Mouse (Mus musculus): ENCODE results near the gene Xbp1. TPM values are rescaled to one million over a fixed set of nuclear protein-coding genes. Genes with fewer than 3 reads are reported as not detected.

Gene Xbp1
- total and polyA plus RNA-seq, 3 experiments, result 46.3 to 80.4 (median 73.3) TPM

GRCm38 (mm10) chr11:5499961-5500644, 20.4 kb upstream of the Xbp1 start:
- Histone ChIP-seq H3K27me3 (ENCODE audit: control insufficient read depth, insufficient read depth, low read length) (no peaks in the 10 kb centered on the region), H3K36me3 (ENCODE audit: control insufficient read depth, insufficient read depth, low read length) (no peaks in the 10 kb centered on the region), H3K9ac (ENCODE audit: low read depth, low read length) (no peak overlapping the region), H3K79me2 (replicated peaks; ENCODE audit: control insufficient read depth, insufficient read depth, low read length) (no peaks in the 10 kb centered on the region), H3K27ac (no peak overlapping the region; the same call in 1 of the 2 replicates), H3K4me3 (no peak overlapping the region), H3K4me1 (ENCODE audit: control insufficient read depth, insufficient read depth, low read length) (peaks cover 5% of the 10 kb centered on the region)
- no peak for TF ChIP-seq POLR2A (IDR thresholded peaks at IDR 0.05; ENCODE audit: insufficient read depth, low read depth, low read length)
- no peak for TF ChIP-seq EP300 (IDR thresholded peaks at IDR 0.05; ENCODE audit: insufficient read depth, low read depth, low read length)
- TF ChIP-seq CTCF (IDR thresholded peaks at IDR 0.05), result no peak
- DNase-seq, result no peak
- intact Hi-C loops (cut with DNase I), result no loop called here
- WGBS, result 78% methylated on average over 11 of the region's 11 CpGs

DNA sequence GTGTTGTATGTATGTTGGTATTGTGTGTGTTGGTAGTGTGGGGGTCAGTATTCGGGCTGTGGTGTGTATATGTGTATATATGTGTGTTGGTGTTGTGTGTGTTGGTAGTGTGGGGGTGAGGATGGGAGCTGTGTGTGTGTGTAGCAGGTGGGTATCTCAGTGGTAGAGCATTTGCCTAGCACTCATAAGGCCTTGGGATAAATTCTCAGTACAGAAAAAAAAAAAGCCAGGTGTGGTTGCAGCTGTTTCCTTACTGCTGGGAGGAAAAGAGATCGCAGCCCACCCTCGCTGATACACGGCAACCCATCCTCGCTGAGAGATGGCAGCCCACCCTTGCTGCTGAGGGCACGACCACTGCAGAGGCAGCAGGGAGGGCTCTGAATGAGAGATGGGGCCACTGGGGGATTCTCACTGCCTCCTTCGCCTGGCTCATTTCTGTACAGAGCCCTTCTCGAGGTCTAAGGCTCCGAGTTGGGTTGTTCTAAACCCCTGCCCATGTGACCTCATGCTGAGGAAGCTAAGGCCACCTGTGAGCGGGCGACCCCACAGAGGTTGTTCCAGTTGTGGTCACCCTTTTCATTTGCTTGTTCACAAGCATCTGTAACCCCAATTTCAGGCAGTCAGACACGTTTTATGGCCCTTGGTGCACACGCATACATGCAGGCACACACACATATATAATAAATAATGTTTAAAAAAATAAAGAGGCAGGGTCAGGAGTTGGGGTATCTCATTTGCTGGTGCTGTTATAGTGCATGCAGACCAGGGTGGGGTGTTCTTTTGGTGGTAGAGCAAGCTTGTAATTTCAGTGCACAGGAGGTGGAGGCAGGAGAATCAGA, 19.3 kb upstream of the Xbp1 start:
- no peaks in the 10 kb centered on the region for H3K27me3 ChIP-seq (ENCODE audit: control insufficient read depth, insufficient read depth, low read length)
- H3K4me3 ChIP-seq, result no peak overlapping the region
- no peak for DNase-seq
- no peaks in the 10 kb centered on the region for H3K36me3 ChIP-seq (ENCODE audit: control insufficient read depth, insufficient read depth, low read length)
- no peaks in the 10 kb centered on the region for H3K79me2 ChIP-seq (replicated peaks; ENCODE audit: control insufficient read depth, insufficient read depth, low read length)
- intact Hi-C loops (cut with DNase I), result no loop called here
- TF ChIP-seq EP300 (IDR thresholded peaks at IDR 0.05; ENCODE audit: insufficient read depth, low read depth, low read length) (no peak), CTCF (IDR thresholded peaks at IDR 0.05) (no peak), POLR2A (IDR thresholded peaks at IDR 0.05; ENCODE audit: insufficient read depth, low read depth, low read length) (no peak)
- H3K4me1 ChIP-seq (ENCODE audit: control insufficient read depth, insufficient read depth, low read length), result peaks cover 5% of the 10 kb centered on the region
- 83% methylated on average over 13 of the region's 13 CpGs for WGBS
- no peak overlapping the region for H3K27ac ChIP-seq
- no peak overlapping the region for H3K9ac ChIP-seq (ENCODE audit: low read depth, low read length)

DNA sequence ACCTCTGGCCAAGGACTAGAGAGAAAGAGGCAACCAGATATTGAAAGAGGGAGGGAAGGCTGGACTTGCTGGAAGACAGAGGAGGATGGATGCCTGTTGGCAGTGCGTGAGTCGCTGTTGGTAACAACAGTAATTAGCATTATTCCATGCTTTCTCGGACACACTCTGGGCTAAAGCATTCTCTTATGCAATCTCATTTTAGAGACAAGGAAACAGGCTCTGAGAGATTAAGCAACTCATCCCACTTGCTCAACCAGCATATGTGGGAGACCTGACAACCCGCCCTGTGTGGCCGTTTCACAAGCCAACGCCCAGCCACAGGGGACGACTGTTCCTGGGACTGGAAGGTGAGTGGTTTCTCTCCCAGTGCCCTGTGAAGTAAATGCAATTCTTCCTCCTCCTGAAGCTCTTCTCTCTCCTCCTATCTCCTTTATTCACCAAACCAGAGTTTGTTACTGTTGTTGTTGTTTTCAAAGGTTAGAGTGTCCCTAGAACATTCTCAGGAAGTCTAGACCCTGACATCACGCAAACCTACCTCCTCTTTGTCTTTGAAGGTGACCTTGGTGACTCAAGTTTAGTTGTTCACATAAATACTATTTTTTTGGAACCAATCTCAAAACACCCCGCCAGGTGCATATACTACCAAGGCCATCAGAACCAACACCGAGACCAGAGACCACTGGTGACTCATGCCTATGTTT, 18.0 kb upstream of the Xbp1 start:
- DNase-seq, result peak in 1 of 2 experiments; percentile 46
- Histone ChIP-seq H3K9ac (ENCODE audit: low read depth, low read length) (no peak overlapping the region), H3K79me2 (replicated peaks; ENCODE audit: control insufficient read depth, insufficient read depth, low read length) (no peaks in the 10 kb centered on the region), H3K27ac (no peak overlapping the region), H3K4me1 (ENCODE audit: control insufficient read depth, insufficient read depth, low read length) (peaks cover 5% of the 10 kb centered on the region), H3K36me3 (ENCODE audit: control insufficient read depth, insufficient read depth, low read length) (no peaks in the 10 kb centered on the region), H3K27me3 (ENCODE audit: control insufficient read depth, insufficient read depth, low read length) (no peaks in the 10 kb centered on the region), H3K4me3 (no peak overlapping the region)
- 82% methylated on average over 10 of the region's 10 CpGs for WGBS
- TF ChIP-seq CTCF (IDR thresholded peaks at IDR 0.05) (no peak), POLR2A (IDR thresholded peaks at IDR 0.05; ENCODE audit: insufficient read depth, low read depth, low read length) (no peak), EP300 (IDR thresholded peaks at IDR 0.05; ENCODE audit: insufficient read depth, low read depth, low read length) (no peak)
- intact Hi-C loops (cut with DNase I), result no loop called here

GRCm38 (mm10) chr11:5505856-5506575, 14.4 kb upstream of the Xbp1 start:
- Histone ChIP-seq H3K9ac (ENCODE audit: low read depth, low read length) (peak overlapping the region; percentile 24; the same call in 1 of the 2 replicates), H3K27me3 (ENCODE audit: control insufficient read depth, insufficient read depth, low read length) (no peaks in the 10 kb centered on the region), H3K79me2 (replicated peaks; ENCODE audit: control insufficient read depth, insufficient read depth, low read length) (no peaks in the 10 kb centered on the region), H3K4me3 (peak overlapping the region; percentile 44), H3K4me1 (ENCODE audit: control insufficient read depth, insufficient read depth, low read length) (no peaks in the 10 kb centered on the region), H3K27ac (peak overlapping the region; percentile 75), H3K36me3 (ENCODE audit: control insufficient read depth, insufficient read depth, low read length) (no peaks in the 10 kb centered on the region)
- peak; percentile 49 to 65 for DNase-seq
- intact Hi-C loops (cut with DNase I), result no loop called here
- TF ChIP-seq EP300 (IDR thresholded peaks at IDR 0.05; ENCODE audit: insufficient read depth, low read depth, low read length) (no peak), POLR2A (IDR thresholded peaks at IDR 0.05; ENCODE audit: insufficient read depth, low read depth, low read length) (peak; percentile 58)
- WGBS, result 11% methylated on average over 18 of the region's 18 CpGs

- Histone ChIP-seq H3K4me3 (no peak overlapping the region), H3K9ac (ENCODE audit: low read depth, low read length) (no peak overlapping the region), H3K36me3 (ENCODE audit: control insufficient read depth, insufficient read depth, low read length) (no peaks in the 10 kb centered on the region), H3K4me1 (ENCODE audit: control insufficient read depth, insufficient read depth, low read length) (no peaks in the 10 kb centered on the region), H3K27me3 (ENCODE audit: control insufficient read depth, insufficient read depth, low read length) (no peaks in the 10 kb centered on the region), H3K27ac (no peak overlapping the region), H3K79me2 (replicated peaks; ENCODE audit: control insufficient read depth, insufficient read depth, low read length) (no peaks in the 10 kb centered on the region)
- intact Hi-C loops (cut with DNase I), result no loop called here
- DNase-seq, result no peak
- no peak for TF ChIP-seq POLR2A (IDR thresholded peaks at IDR 0.05; ENCODE audit: insufficient read depth, low read depth, low read length)
- TF ChIP-seq CTCF (IDR thresholded peaks at IDR 0.05), result no peak
- no peak for TF ChIP-seq EP300 (IDR thresholded peaks at IDR 0.05; ENCODE audit: insufficient read depth, low read depth, low read length)
- 71% methylated on average over 8 of the region's 8 CpGs for WGBS
Observed at GRCm38 (mm10) chr11:5509215-5510098, 11.0 kb upstream of the Xbp1 start.

Measured in heart, adult 2 months (tissue).